Comparison of ENCODE assay signal across 28 mouse cellular contexts in genomic region chr13:28805302-28805701, GRCm38 (mm10).
DNase-seq lines count a peak whose midpoint lies in the region; ATAC-seq and TF ChIP-seq lines count a peak whose summit lies in the region.
"Had no signal": no experiment of that assay in that cellular context is flagged by ENCODE, and none has a peak within 500 bp of the region (broad histone marks: within the 10 kb centered on the region; RNA-seq: fewer than 3 reads in every experiment).

No protein-coding gene starts in this region.

- intact Hi-C loops in left cerebral cortex, adult 2 months (cut with DNase I), result no loop called here

- no peak overlapping the region for H3K9ac ChIP-seq in forebrain, embryonic 13.5 days
- H3K9ac ChIP-seq in midbrain, embryonic 16.5 days (ENCODE audit: low read depth, low read length), result no peak overlapping the region
- H3K9ac ChIP-seq in liver, postnatal 0 days (replicated peaks), result no peak overlapping the region
- H3K9ac ChIP-seq: embryonic facial prominence, embryonic 12.5 days; forebrain, postnatal 0 days; heart, embryonic 12.5 days; heart, embryonic 15.5 days; hindbrain, embryonic 12.5 days; intestine, embryonic 15.5 days had no signal

- DNase-seq in forebrain, embryonic 10.5 days (ENCODE audit: extremely low spot score, low spot score), result no peak
- no peak for DNase-seq in midbrain, embryonic 10.5 days (ENCODE audit: low spot score)
- no peak for DNase-seq in liver, postnatal 0 days
- DNase-seq in left cerebral cortex, adult 2 months (ENCODE audit: extremely low spot score in 1 of 2, low spot score in 2 of 2), result no peak
- DNase-seq: adrenal gland, adult 8-10 months; adrenal gland, postnatal 25 days; cerebellum, adult 11-12 months; cerebellum, adult 8-10 months; cerebellum, postnatal 10 days; cerebellum, postnatal 36 days; forebrain, postnatal 0 days; gastrocnemius, adult 2 months; gastrocnemius, postnatal 14 days; heart, adult 18-20 months; heart, postnatal 10 days; heart, postnatal 4 days had no signal

- TF ChIP-seq EP300 in liver, postnatal 0 days (IDR thresholded peaks at IDR 0.05; ENCODE audit: low read depth), result no peak

- no peaks in the 10 kb centered on the region for H3K9me3 ChIP-seq in forebrain, embryonic 10.5 days
- H3K9me3 ChIP-seq in forebrain, embryonic 13.5 days (replicated peaks), result no peaks in the 10 kb centered on the region
- peaks cover 3% of the 10 kb centered on the region; the same call in 1 of the 2 replicates for H3K9me3 ChIP-seq in midbrain, embryonic 10.5 days (replicated peaks)
- no peaks in the 10 kb centered on the region for H3K9me3 ChIP-seq in midbrain, embryonic 16.5 days (replicated peaks; ENCODE audit: control insufficient read depth, low read length, poor library complexity, severe bottlenecking)
- no peaks in the 10 kb centered on the region for H3K9me3 ChIP-seq in liver, postnatal 0 days (ENCODE audit: low read length)
- H3K9me3 ChIP-seq: embryonic facial prominence, embryonic 12.5 days; heart, embryonic 12.5 days; heart, embryonic 15.5 days; hindbrain, embryonic 12.5 days; intestine, embryonic 15.5 days had no signal

- no peak overlapping the region for H3K4me2 ChIP-seq in forebrain, embryonic 13.5 days
- no peak overlapping the region for H3K4me2 ChIP-seq in midbrain, embryonic 16.5 days (ENCODE audit: low read length)
- no peak overlapping the region for H3K4me2 ChIP-seq in liver, postnatal 0 days (ENCODE audit: low read depth, low read length)
- H3K4me2 ChIP-seq: embryonic facial prominence, embryonic 12.5 days; heart, embryonic 12.5 days; heart, embryonic 15.5 days; hindbrain, embryonic 12.5 days; intestine, embryonic 15.5 days had no signal

- no peak for ATAC-seq in forebrain, embryonic 13.5 days
- no peak for ATAC-seq in midbrain, embryonic 16.5 days
- peak; percentile 74 for ATAC-seq in granulocyte monocyte progenitor cell, adult 5-6 weeks (replicated peaks; ENCODE audit: poor library complexity, severe bottlenecking)
- no peak for ATAC-seq in liver, postnatal 0 days
- ATAC-seq: CD4-positive, CD25-positive, alpha-beta regulatory T cell, adult 4 months; forebrain, embryonic 14.5 days; forebrain, postnatal 0 days; hindbrain, embryonic 16.5 days; intestine, embryonic 15.5 days had no signal

- no peaks in the 10 kb centered on the region for H3K27me3 ChIP-seq in forebrain, embryonic 10.5 days (ENCODE audit: poor library complexity, severe bottlenecking)
- no peaks in the 10 kb centered on the region for H3K27me3 ChIP-seq in forebrain, embryonic 13.5 days
- H3K27me3 ChIP-seq in midbrain, embryonic 10.5 days (ENCODE audit: low read depth, poor library complexity, severe bottlenecking), result no peaks in the 10 kb centered on the region
- H3K27me3 ChIP-seq in midbrain, embryonic 16.5 days (ENCODE audit: control insufficient read depth, insufficient read depth, low read depth, low read length), result no peaks in the 10 kb centered on the region
- H3K27me3 ChIP-seq in liver, postnatal 0 days (ENCODE audit: insufficient read depth, low read length), result no peaks in the 10 kb centered on the region
- H3K27me3 ChIP-seq: embryonic facial prominence, embryonic 12.5 days; heart, embryonic 12.5 days; heart, embryonic 15.5 days; hindbrain, embryonic 12.5 days; intestine, embryonic 15.5 days had no signal

- H3K27ac ChIP-seq in forebrain, embryonic 10.5 days, result peak overlapping the region; percentile 56; the same call in 1 of the 2 replicates
- H3K27ac ChIP-seq in forebrain, embryonic 13.5 days, result no peak overlapping the region
- 0 out of 2 replicates have a peak overlapping the region, but pooled peaks have one; percentile 7 for H3K27ac ChIP-seq in midbrain, embryonic 10.5 days (replicated peaks)
- H3K27ac ChIP-seq in midbrain, embryonic 16.5 days (ENCODE audit: low read length), result no peak overlapping the region
- no peak overlapping the region for H3K27ac ChIP-seq in liver, postnatal 0 days (ENCODE audit: low read depth)
- no peak overlapping the region for H3K27ac ChIP-seq in left cerebral cortex, adult 2 months
- H3K27ac ChIP-seq: embryonic facial prominence, embryonic 12.5 days; gastrocnemius, adult 2 months; heart, embryonic 15.5 days; hindbrain, embryonic 12.5 days; intestine, embryonic 15.5 days had no signal

- TF ChIP-seq CTCF in liver, postnatal 0 days (IDR thresholded peaks at IDR 0.05; ENCODE audit: low read depth), result no peak
- no peak for TF ChIP-seq CTCF in left cerebral cortex, adult 2 months (IDR thresholded peaks at IDR 0.05)

- peaks cover 70% of the 10 kb centered on the region for H3K4me1 ChIP-seq in forebrain, embryonic 10.5 days
- peaks cover 45% of the 10 kb centered on the region for H3K4me1 ChIP-seq in forebrain, embryonic 13.5 days
- peaks cover 58% of the 10 kb centered on the region for H3K4me1 ChIP-seq in midbrain, embryonic 10.5 days
- peaks cover 10% of the 10 kb centered on the region for H3K4me1 ChIP-seq in midbrain, embryonic 16.5 days (ENCODE audit: control insufficient read depth, insufficient read depth, low read length)
- no peaks in the 10 kb centered on the region for H3K4me1 ChIP-seq in liver, postnatal 0 days (ENCODE audit: insufficient read depth)
- H3K4me1 ChIP-seq: intestine, embryonic 15.5 days had no signal

- WGBS in forebrain, embryonic 10.5 days, result 67% methylated on average over 4 of the region's 4 CpGs
- WGBS in forebrain, embryonic 13.5 days, result 67% methylated on average over 4 of the region's 4 CpGs
- 70% methylated on average over 4 of the region's 4 CpGs for WGBS in midbrain, embryonic 10.5 days
- WGBS in midbrain, embryonic 16.5 days, result 70% methylated on average over 4 of the region's 4 CpGs
- WGBS in liver, postnatal 0 days (ENCODE audit: insufficient replicate concordance), result 64% methylated on average over 4 of the region's 4 CpGs

- H3K4me3 ChIP-seq in forebrain, embryonic 10.5 days, result no peak overlapping the region
- H3K4me3 ChIP-seq in forebrain, embryonic 13.5 days, result no peak overlapping the region
- H3K4me3 ChIP-seq in midbrain, embryonic 10.5 days, result no peak overlapping the region
- no peak overlapping the region for H3K4me3 ChIP-seq in midbrain, embryonic 16.5 days (ENCODE audit: low read depth, low read length)
- H3K4me3 ChIP-seq in liver, postnatal 0 days (ENCODE audit: low read depth, low read length), result no peak overlapping the region
- no peak overlapping the region for H3K4me3 ChIP-seq in left cerebral cortex, adult 2 months
- H3K4me3 ChIP-seq: embryonic facial prominence, embryonic 12.5 days; erythroblast, embryonic 14.5 days; gastrocnemius, adult 2 months; heart, embryonic 12.5 days; heart, embryonic 15.5 days; hindbrain, embryonic 12.5 days; intestine, embryonic 15.5 days had no signal

- no peaks in the 10 kb centered on the region for H3K36me3 ChIP-seq in forebrain, embryonic 10.5 days (replicated peaks)
- no peaks in the 10 kb centered on the region for H3K36me3 ChIP-seq in forebrain, embryonic 13.5 days (ENCODE audit: poor library complexity, severe bottlenecking)
- H3K36me3 ChIP-seq in midbrain, embryonic 10.5 days, result 0 out of 2 replicates have a peak, but pooled peaks cover 3% of the 10 kb centered on the region
- H3K36me3 ChIP-seq in midbrain, embryonic 16.5 days (ENCODE audit: control insufficient read depth, insufficient read depth, low read length), result no peaks in the 10 kb centered on the region
- H3K36me3 ChIP-seq in liver, postnatal 0 days (replicated peaks; ENCODE audit: insufficient read depth, low read length), result no peaks in the 10 kb centered on the region
- H3K36me3 ChIP-seq: embryonic facial prominence, embryonic 12.5 days; heart, embryonic 12.5 days; heart, embryonic 15.5 days; hindbrain, embryonic 12.5 days; intestine, embryonic 15.5 days had no signal

Comparison
In these comparisons a context has a peak if more than half of its experiments do, and no peak if none do; other contexts are left out.
1. H3K27ac ChIP-seq: peak in forebrain, embryonic 10.5 days (single experiment) and midbrain, embryonic 10.5 days (single experiment); none in forebrain, embryonic 13.5 days (single experiment), midbrain, embryonic 16.5 days (single experiment), liver, postnatal 0 days (single experiment) and left cerebral cortex, adult 2 months (single experiment).